Mouse (Mus musculus) kidney, adult 2 months (tissue): ENCODE measurements around the gene Dab1. TPM values are rescaled to one million over a fixed set of nuclear protein-coding genes. Genes with fewer than 3 reads are reported as not detected.

Source experiments
- DNase-seq: peaks from one replicate; pipeline ENCODE4 v3.0.0; 2021
- H3K27ac ChIP-seq: fragments of 200-500 bp; 2 replicates; pipeline ENCODE4 v1.5.1; 2012; ENCODE audit warnings: low read depth, low read length, control low read depth, inconsistent platforms; ENCODE audit not compliant: insufficient read depth
- H3K27me3 ChIP-seq: fragments of 200-500 bp; replicated peaks from 2 replicates; pipeline ENCODE4 v1.6.1; 2012; ENCODE audit warnings: mild to moderate bottlenecking, moderate library complexity, low read length, inconsistent platforms; ENCODE audit not compliant: control insufficient read depth, insufficient read depth
- H3K36me3 ChIP-seq: fragments of 200-500 bp; 2 replicates; pipeline ENCODE4 v1.6.1; 2012; ENCODE audit warnings: mild to moderate bottlenecking, moderate library complexity, low read length, inconsistent platforms; ENCODE audit not compliant: control insufficient read depth, insufficient read depth
- H3K4me1 ChIP-seq: fragments of 200-500 bp; 2 replicates; pipeline ENCODE4 v1.6.1; 2011; ENCODE audit warnings: low read length; ENCODE audit not compliant: control insufficient read depth, insufficient read depth
- H3K4me3 ChIP-seq: fragments of 200-500 bp; 2 replicates; pipeline ENCODE4 v1.5.1; 2011; ENCODE audit warnings: mild to moderate bottlenecking, low read depth, low read length, control low read depth; ENCODE audit not compliant: insufficient read depth
- CTCF ChIP-seq: fragments of 200-500 bp; conservative IDR thresholded peaks from 2 replicates; pipeline ENCODE4 v1.5.1; 2011; ENCODE audit warnings: low read depth, mild to moderate bottlenecking, control low read depth, low read length, moderate library complexity, mixed read lengths; ENCODE audit not compliant: insufficient read depth, insufficient read length
- POLR2A ChIP-seq: fragments of 200-500 bp; IDR thresholded peaks from one replicate; pipeline ENCODE4 v1.6.1; 2011; ENCODE audit warnings: low read depth, low read length, control low read depth
- WGBS: fragments of 180-500 bp; shearing (Covaris S2); methylation state at CpG from one replicate; pipeline ENCODE4 v1.1.7; 2018; 5-methylcytosine and 5-hydroxymethylcytosine counted together
- polyA plus RNA-seq: library from polyadenylated mRNA; depleted of rRNA; stranded (reverse); fragments of >200 nt; gene quantifications from 2 replicates; pipeline ENCODE4 v1.2.3, GENCODE M21; 2012

The Dab1 gene
- polyA plus RNA-seq, 1 experiment: 3.3 TPM

GRCm38 (mm10) chr4:104008406-104008805 is 389.2 kb downstream of the Dab1 start:
- Histone ChIP-seq H3K4me1 (no peaks in the 10 kb centered on the region), H3K27ac (no peak overlapping the region), H3K4me3 (no peak overlapping the region), H3K27me3 (no peaks in the 10 kb centered on the region; the same call in 1 of the 2 replicates), H3K36me3 (no peaks in the 10 kb centered on the region)
- DNase-seq: peak; percentile 80
- 42% methylated on average over 5 of the region's 5 CpGs for WGBS
- no peak for TF ChIP-seq POLR2A
- TF ChIP-seq CTCF: no peak

DNA sequence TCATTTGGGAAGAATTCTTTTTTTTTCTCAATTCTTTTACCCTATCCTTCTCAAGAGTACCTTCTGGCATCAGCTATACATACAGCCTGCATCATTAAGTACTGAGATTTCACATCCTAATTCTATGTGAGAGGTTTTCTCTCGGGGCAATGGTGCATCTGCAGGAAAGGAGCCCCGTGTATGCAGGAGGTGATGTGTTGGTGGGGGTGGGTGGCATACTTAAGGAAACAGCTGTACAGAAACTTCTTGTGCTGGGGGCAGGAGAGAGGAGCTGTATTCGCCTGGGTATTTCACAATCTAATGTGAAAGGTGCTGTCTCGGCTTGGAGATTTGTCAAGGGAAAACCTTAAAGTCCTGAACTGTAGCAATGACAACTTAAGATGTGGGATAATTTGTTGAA is 392.5 kb downstream of the Dab1 start:
- Histone ChIP-seq H3K4me1 (no peaks in the 10 kb centered on the region), H3K4me3 (no peak overlapping the region), H3K27ac (no peak overlapping the region), H3K27me3 (no peaks in the 10 kb centered on the region; the same call in 1 of the 2 replicates), H3K36me3 (no peaks in the 10 kb centered on the region)
- no peak for DNase-seq
- WGBS: 66% methylated on average over 4 of the region's 4 CpGs
- TF ChIP-seq CTCF (no peak), POLR2A (no peak)

GRCm38 (mm10) chr4:104012150-104012549 is 393.0 kb downstream of the Dab1 start:
- 80% methylated on average over 4 of the region's 4 CpGs for WGBS
- no peak overlapping the region for H3K4me3 ChIP-seq
- no peaks in the 10 kb centered on the region for H3K27me3 ChIP-seq

DNA sequence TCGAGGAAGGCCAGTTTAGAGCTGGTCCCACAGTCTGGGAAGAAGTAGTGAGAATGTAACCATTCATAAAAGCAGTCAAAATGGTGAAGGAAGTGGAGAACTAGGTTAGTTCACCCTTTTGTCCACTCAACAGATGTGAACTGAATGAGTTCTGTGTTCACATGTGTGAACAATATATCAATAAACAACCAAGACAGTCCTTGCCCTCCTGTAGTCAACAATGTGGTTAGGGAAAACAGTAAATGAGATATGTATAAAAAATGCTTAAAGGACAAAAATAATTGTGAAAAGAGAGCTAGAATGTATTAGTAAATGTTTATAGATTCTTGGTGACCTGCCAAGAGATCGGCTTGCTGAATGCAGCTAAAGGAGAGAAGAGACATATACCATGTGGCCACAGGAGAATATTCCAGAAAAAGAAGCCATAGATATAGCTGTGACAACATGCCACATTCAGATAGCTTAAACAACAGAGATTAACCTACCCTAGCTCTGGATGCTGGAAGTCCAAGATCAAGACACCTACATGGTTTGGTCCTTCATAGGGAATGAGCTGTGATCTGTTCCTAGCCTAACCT is 406.0 kb downstream of the Dab1 start:
- no peaks in the 10 kb centered on the region for H3K36me3 ChIP-seq
- H3K4me1 ChIP-seq: no peaks in the 10 kb centered on the region
- no peak for DNase-seq
- TF ChIP-seq CTCF (no peak), POLR2A (no peak)
- H3K27me3 ChIP-seq: no peaks in the 10 kb centered on the region
- H3K4me3 ChIP-seq: no peak overlapping the region
- H3K27ac ChIP-seq: no peak overlapping the region
- WGBS: 67% methylated on average over 2 of the region's 2 CpGs

More at GRCm38 (mm10) chr4:104012150-104012549, 393.0 kb downstream of the Dab1 start:
- DNase-seq: no peak
- Histone ChIP-seq H3K27ac (no peak overlapping the region), H3K4me1 (no peaks in the 10 kb centered on the region), H3K36me3 (no peaks in the 10 kb centered on the region)
- TF ChIP-seq CTCF (no peak), POLR2A (no peak)

DNA sequence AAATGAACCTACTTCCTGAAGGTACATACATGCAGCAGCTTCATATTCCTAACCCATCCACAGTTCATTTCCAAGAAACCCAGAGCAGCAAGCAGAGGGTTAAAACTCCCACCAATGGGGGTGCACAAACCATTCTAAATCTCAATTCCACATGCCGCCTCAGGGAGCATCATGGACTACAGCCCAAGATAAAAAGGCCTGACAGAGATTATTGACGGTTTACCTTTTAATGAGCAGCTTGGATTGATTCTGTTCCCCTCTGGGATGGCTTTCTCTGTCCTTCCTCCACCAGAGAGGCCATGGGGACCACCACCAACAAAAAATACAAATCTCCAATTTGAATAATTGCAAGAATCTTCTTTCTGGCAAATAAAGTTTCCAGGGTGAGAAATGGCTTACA is 407.7 kb downstream of the Dab1 start:
- Histone ChIP-seq H3K4me3 (no peak overlapping the region), H3K36me3 (no peaks in the 10 kb centered on the region), H3K4me1 (no peaks in the 10 kb centered on the region), H3K27ac (no peak overlapping the region), H3K27me3 (no peaks in the 10 kb centered on the region)
- DNase-seq: no peak
- TF ChIP-seq CTCF: no peak
- 73% methylated on average over 2 of the region's 2 CpGs for WGBS

- no peak for TF ChIP-seq POLR2A
- no peak for TF ChIP-seq CTCF
- no peak for DNase-seq
- WGBS: 83% methylated on average over 1 of the region's 1 CpGs
Measured at GRCm38 (mm10) chr4:104027239-104027638, 408.1 kb downstream of the Dab1 start.

GRCm38 (mm10) chr4:104036091-104036490 is 416.9 kb downstream of the Dab1 start:
- no peak for TF ChIP-seq CTCF
- TF ChIP-seq POLR2A: no peak
- peak; percentile 72 for DNase-seq

More at GRCm38 (mm10) chr4:104027239-104027638, 408.1 kb downstream of the Dab1 start:
- Histone ChIP-seq H3K4me1 (no peaks in the 10 kb centered on the region), H3K4me3 (no peak overlapping the region), H3K36me3 (no peaks in the 10 kb centered on the region), H3K27ac (no peak overlapping the region), H3K27me3 (no peaks in the 10 kb centered on the region)

DNA sequence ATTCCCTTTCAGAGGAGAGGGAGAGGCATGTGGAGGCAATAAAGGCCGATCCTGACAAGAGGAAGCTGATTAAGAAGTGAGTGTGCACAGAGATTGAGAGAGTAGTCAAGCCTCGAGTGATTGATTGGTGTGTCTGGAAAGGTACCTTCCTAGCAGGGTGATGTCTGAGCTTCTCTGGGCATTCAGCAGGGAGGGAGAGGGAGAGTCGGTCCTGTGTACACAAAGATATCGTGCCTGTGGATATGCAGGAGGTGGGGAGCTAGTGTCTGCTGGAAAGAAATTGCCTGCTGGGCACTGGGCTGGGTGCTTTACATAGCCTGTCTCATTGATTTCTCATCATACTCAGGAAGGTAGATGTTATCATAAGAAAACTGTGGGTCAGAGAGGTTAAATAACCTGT is 420.4 kb downstream of the Dab1 start:
- no peak for DNase-seq
- H3K4me1 ChIP-seq: peaks cover 4% of the 10 kb centered on the region; the same call in 1 of the 2 replicates
- H3K27ac ChIP-seq: no peak overlapping the region
- no peaks in the 10 kb centered on the region for H3K36me3 ChIP-seq
- no peak overlapping the region for H3K4me3 ChIP-seq
- no peaks in the 10 kb centered on the region for H3K27me3 ChIP-seq
- TF ChIP-seq CTCF (no peak), POLR2A (no peak)
- WGBS: 58% methylated on average over 4 of the region's 4 CpGs

More at GRCm38 (mm10) chr4:104036091-104036490, 416.9 kb downstream of the Dab1 start:
- Histone ChIP-seq H3K4me3 (no peak overlapping the region), H3K4me1 (peaks cover 4% of the 10 kb centered on the region; the same call in 1 of the 2 replicates), H3K36me3 (no peaks in the 10 kb centered on the region), H3K27ac (no peak overlapping the region), H3K27me3 (no peaks in the 10 kb centered on the region)
